Mouse (Mus musculus): Measurements from ENCODE around the gene Dock11.

Dock11 gene

GRCm38 (mm10) chrX:36100883-36101282, 212.3 kb downstream of the Dock11 start:
- Histone ChIP-seq H3K36me3 (ENCODE audit: insufficient read depth, low read length) (no peaks in the 10 kb centered on the region), H3K9me3 (ENCODE audit: low read length) (no peaks in the 10 kb centered on the region), H3K27me3 (ENCODE audit: insufficient read depth, low read length) (no peaks in the 10 kb centered on the region), H3K4me1 (replicated peaks; ENCODE audit: low read depth, low read length) (no peaks in the 10 kb centered on the region), H3K4me3 (replicated peaks; ENCODE audit: low read length) (no peak overlapping the region)
- no peak for TF ChIP-seq CTCF (conservative IDR thresholded peaks at IDR 0.05; ENCODE audit: low read length)

GRCm38 (mm10) chrX:36101318-36101717, 212.7 kb downstream of the Dock11 start:
- no peak overlapping the region for H3K4me3 ChIP-seq (replicated peaks; ENCODE audit: low read length)
- H3K36me3 ChIP-seq (ENCODE audit: insufficient read depth, low read length) = no peaks in the 10 kb centered on the region
- H3K27me3 ChIP-seq (ENCODE audit: insufficient read depth, low read length) = no peaks in the 10 kb centered on the region
- no peaks in the 10 kb centered on the region for H3K4me1 ChIP-seq (replicated peaks; ENCODE audit: low read depth, low read length)
- no peak for TF ChIP-seq NANOG (IDR thresholded peaks at IDR 0.05; ENCODE audit: borderline replicate concordance, low read length)
- no peak for TF ChIP-seq CTCF (conservative IDR thresholded peaks at IDR 0.05; ENCODE audit: low read length)
- no peak for TF ChIP-seq POU5F1 (IDR thresholded peaks at IDR 0.05; ENCODE audit: borderline replicate concordance, low read length)
- no peaks in the 10 kb centered on the region for H3K9me3 ChIP-seq (ENCODE audit: low read length)

GRCm38 (mm10) chrX:36108601-36109000, 220.0 kb downstream of the Dock11 start:
- TF ChIP-seq POU5F1 (IDR thresholded peaks at IDR 0.05; ENCODE audit: borderline replicate concordance, low read length) (no peak), NANOG (IDR thresholded peaks at IDR 0.05; ENCODE audit: borderline replicate concordance, low read length) (no peak), CTCF (conservative IDR thresholded peaks at IDR 0.05; ENCODE audit: low read length) (no peak)
- peaks cover 10% of the 10 kb centered on the region for H3K4me1 ChIP-seq (replicated peaks; ENCODE audit: low read depth, low read length)

DNA sequence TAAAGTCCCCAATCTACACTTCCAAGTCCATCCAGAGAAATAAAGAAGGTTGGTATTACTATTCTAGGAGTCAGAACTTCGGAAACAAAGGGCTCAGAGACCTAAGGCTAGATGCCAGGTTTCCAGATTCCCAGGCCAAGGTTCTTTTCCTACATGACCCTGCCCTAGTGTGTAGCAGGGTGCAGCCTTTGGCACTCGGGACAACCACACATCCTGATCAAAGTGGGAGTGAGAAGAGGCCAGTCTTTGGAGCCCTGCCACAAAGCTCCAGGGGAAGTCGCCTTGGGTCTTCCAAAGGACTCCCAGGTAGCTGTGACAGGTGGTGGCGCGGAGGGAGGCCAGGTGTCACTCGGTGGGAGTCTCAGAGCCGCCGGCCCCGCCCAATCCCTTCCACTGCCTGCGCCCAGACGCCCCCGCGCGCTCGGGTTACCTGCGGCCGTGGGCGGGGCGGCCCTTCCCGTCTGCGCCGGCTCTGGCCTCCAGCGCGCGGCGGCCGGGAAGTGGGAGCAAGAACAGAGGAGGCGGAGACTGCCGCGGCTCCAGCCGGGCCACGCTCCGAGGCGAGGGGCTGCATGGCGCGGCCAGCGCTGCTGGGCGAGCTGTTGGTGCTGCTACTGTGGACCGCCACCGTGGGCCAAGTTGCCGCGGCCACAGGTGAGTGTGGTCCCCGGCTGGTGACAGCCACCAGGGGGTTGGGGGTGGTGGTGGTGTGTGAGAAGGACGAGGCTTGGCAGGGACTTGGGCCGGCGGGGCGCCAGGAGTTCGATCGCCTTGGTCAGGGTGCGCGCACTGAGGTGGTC, 223.2 kb downstream of the Dock11 start, which contains the start of gene Il13ra1:
Gene Il13ra1 (plus strand): TSS at position 489 of the 800 bp plus-strand sequence.
- Histone ChIP-seq H3K9me3 (ENCODE audit: low read length) (no peaks in the 10 kb centered on the region), H3K4me3 (replicated peaks; ENCODE audit: low read length) (peak within 1 kb of the TSS; percentile 78), H3K27me3 (ENCODE audit: insufficient read depth, low read length) (peaks cover 3% of the 10 kb centered on the region; the same call in 1 of the 2 replicates), H3K4me1 (replicated peaks; ENCODE audit: low read depth, low read length) (peaks cover 10% of the 10 kb centered on the region), H3K36me3 (ENCODE audit: insufficient read depth, low read length) (no peaks in the 10 kb centered on the region)
- no peak for TF ChIP-seq CTCF (conservative IDR thresholded peaks at IDR 0.05; ENCODE audit: low read length)
- TF ChIP-seq POU5F1 (IDR thresholded peaks at IDR 0.05; ENCODE audit: borderline replicate concordance, low read length) = no peak
- no peak for TF ChIP-seq NANOG (IDR thresholded peaks at IDR 0.05; ENCODE audit: borderline replicate concordance, low read length)

More at GRCm38 (mm10) chrX:36108601-36109000, 220.0 kb downstream of the Dock11 start:
- no peaks in the 10 kb centered on the region for H3K9me3 ChIP-seq (ENCODE audit: low read length)
- no peaks in the 10 kb centered on the region for H3K36me3 ChIP-seq (ENCODE audit: insufficient read depth, low read length)
- no peak overlapping the region for H3K4me3 ChIP-seq (replicated peaks; ENCODE audit: low read length)
- peaks cover 3% of the 10 kb centered on the region; the same call in 1 of the 2 replicates for H3K27me3 ChIP-seq (ENCODE audit: insufficient read depth, low read length)

DNA sequence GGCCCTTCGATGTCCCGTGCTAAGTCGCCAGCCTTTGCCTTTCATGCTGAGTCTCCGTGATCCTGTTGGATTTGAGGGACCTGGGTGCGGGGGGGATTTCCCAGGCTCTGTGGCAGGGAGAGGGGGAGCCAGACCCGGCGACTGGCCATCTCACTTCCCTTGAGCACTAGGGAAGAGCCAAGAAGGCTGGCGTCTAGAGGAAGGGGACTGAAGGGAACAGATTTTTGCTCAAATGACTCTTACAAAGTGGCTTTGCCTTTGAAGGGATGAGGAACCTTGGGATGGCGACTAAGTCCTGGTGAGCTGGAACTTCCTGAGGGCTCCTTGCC, 223.8 kb downstream of the Dock11 start:
- TF ChIP-seq NANOG (IDR thresholded peaks at IDR 0.05; ENCODE audit: borderline replicate concordance, low read length) = no peak
- no peaks in the 10 kb centered on the region for H3K9me3 ChIP-seq (ENCODE audit: low read length)
- H3K4me1 ChIP-seq (replicated peaks; ENCODE audit: low read depth, low read length) = peaks cover 10% of the 10 kb centered on the region
- peak overlapping the region; percentile 78 for H3K4me3 ChIP-seq (replicated peaks; ENCODE audit: low read length)
- H3K36me3 ChIP-seq (ENCODE audit: insufficient read depth, low read length) = no peaks in the 10 kb centered on the region
- H3K27me3 ChIP-seq (ENCODE audit: insufficient read depth, low read length) = peaks cover 3% of the 10 kb centered on the region; the same call in 1 of the 2 replicates

- Histone ChIP-seq H3K27me3 (ENCODE audit: insufficient read depth, low read length) (peaks cover 3% of the 10 kb centered on the region; the same call in 1 of the 2 replicates), H3K4me3 (replicated peaks; ENCODE audit: low read length) (no peak overlapping the region), H3K9me3 (ENCODE audit: low read length) (no peaks in the 10 kb centered on the region), H3K4me1 (replicated peaks; ENCODE audit: low read depth, low read length) (peaks cover 4% of the 10 kb centered on the region), H3K36me3 (ENCODE audit: insufficient read depth, low read length) (no peaks in the 10 kb centered on the region)
- TF ChIP-seq POU5F1 (IDR thresholded peaks at IDR 0.05; ENCODE audit: borderline replicate concordance, low read length) = no peak
- TF ChIP-seq NANOG (IDR thresholded peaks at IDR 0.05; ENCODE audit: borderline replicate concordance, low read length) = no peak
- no peak for TF ChIP-seq CTCF (conservative IDR thresholded peaks at IDR 0.05; ENCODE audit: low read length)
These were observed 226.5 kb downstream of the Dock11 start for GRCm38 (mm10) chrX:36115171-36115570.
